Mouse (Mus musculus) megakaryocyte, embryonic 14.5 days (primary cell): Measurements from ENCODE around the gene Rab20. TPM values are rescaled to one million over a fixed set of nuclear protein-coding genes. Genes with fewer than 3 reads are reported as not detected.

Experiments
- H3K27me3 ChIP-seq: replicated peaks from 2 replicates; pipeline ENCODE3; 2012; ENCODE audit warnings: inconsistent platforms
- H3K36me3 ChIP-seq: replicated peaks from 2 replicates; pipeline ENCODE3; 2012; ENCODE audit warnings: low read length, inconsistent platforms, mixed read lengths
- H3K4me1 ChIP-seq: 2 replicates; pipeline ENCODE4 v1.6.1; 2012; ENCODE audit warnings: inconsistent platforms
- H3K4me3 ChIP-seq: replicated peaks from 2 replicates; pipeline ENCODE3; 2012; ENCODE audit warnings: moderate library complexity, mild to moderate bottlenecking, inconsistent platforms
- H3K9me3 ChIP-seq: 2 replicates; pipeline ENCODE4 v1.6.1; 2012; ENCODE audit warnings: inconsistent platforms
- FLI1 ChIP-seq: IDR thresholded peaks from 2 replicates; pipeline ENCODE4 v1.6.1; 2012; ENCODE audit warnings: low read length, inconsistent platforms, mixed read lengths
- GATA1 ChIP-seq: IDR thresholded peaks from 3 replicates; pipeline ENCODE4 v1.6.1; 2012; ENCODE audit warnings: mixed read lengths, low read length, inconsistent platforms, borderline replicate concordance
- polyA plus RNA-seq: library from polyadenylated mRNA; stranded (reverse); fragments of >175 nt; gene quantifications from 2 replicates; pipeline ENCODE4 v1.2.3, GENCODE M21; 2012; ENCODE audit warnings: low replicate concordance; ENCODE audit not compliant: insufficient read depth

Rab20 gene
- polyA plus RNA-seq, 1 experiment = 13.3 TPM

DNA sequence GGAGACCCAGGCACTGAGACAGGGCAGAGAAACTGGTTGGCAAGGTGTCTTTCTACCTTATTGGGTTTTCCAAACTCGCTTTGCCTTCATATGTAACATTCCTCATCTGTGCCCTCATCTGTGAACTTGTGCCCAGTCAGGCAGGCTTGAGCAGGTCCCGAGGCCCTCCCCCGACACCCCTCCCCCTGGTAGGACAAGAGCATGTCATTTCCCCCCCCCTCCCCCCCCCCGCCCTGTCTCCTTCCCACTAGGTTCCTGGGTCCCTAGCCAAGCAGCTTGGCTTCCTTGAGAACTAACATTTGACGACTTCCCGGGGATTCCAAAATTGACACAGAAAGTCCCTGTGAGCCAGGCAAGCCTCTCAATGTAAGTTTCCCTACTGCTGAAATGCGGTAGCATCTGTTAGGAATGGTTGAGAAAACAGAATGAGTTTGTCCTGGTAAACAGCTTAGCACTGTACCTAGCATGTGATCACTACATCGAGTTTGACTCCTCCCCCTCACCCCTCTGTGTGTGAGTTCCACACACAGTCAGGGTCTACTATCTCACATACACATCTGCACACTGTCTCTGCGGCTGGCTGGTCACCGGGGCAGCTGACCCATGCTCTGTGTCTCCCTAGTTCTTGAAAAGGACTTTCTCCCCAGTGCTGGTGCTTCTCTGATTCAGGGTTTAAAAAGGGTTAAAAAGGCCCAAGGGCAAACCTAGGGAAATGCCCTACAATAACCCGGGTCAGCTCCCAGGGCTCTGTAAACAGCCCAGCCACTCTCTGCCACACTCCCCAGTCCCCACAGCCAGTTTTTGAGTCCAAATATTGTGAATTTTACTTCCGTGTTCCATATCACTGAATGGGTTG, 20.3 kb downstream of the Rab20 start:
- TF ChIP-seq GATA1 (no peak), FLI1 (no peak)
- H3K4me1 ChIP-seq = peaks cover 50% of the 10 kb centered on the region

DNA sequence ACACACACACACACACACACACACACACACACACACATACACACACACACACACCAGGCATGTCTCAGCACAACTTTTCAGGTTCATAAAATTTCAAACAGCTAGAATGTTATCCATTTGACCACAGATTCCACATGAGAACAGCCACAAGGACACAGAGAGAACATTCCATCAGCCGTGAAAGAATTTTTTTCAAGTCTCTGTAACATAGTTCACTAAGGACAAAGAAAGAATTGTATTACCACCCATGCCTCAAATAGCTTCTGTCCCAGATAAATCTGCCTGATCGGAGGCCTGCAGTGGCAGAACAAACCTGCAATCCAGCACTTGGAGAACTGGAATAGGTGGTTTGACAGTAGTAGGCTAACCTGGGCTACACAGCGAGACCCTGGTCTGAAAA, 21.2 kb downstream of the Rab20 start:
- no peak overlapping the region for H3K4me3 ChIP-seq

More for the DNA sequence above, 20.3 kb downstream of the Rab20 start:
- H3K4me3 ChIP-seq = peak overlapping the region; percentile 33
- H3K27me3 ChIP-seq = peaks cover 68% of the 10 kb centered on the region
- no peaks in the 10 kb centered on the region for H3K36me3 ChIP-seq
- peaks cover 18% of the 10 kb centered on the region for H3K9me3 ChIP-seq

DNA sequence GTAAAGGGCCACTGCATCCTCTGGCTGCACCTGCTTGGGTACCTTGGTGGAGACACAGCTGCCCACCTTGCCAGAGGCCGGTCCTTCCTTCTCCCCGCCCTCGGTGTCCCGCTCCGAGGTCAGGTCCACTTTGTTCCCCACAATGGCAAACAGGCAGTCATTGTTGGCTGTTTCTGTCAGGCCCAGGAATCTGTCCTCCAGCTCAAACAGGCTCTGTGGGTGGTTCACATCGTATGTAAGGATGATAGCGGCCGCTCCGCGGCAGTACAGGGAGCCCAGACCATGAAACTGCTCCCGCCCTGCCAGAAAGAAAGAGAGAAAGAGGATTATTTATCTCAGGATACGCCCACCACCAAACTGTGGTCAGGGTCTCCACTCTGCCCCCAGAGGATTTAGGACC, 24.3 kb downstream of the Rab20 start:
- Histone ChIP-seq H3K27me3 (peaks cover 73% of the 10 kb centered on the region), H3K4me3 (no peak overlapping the region), H3K36me3 (no peaks in the 10 kb centered on the region), H3K4me1 (peaks cover 62% of the 10 kb centered on the region), H3K9me3 (peaks cover 7% of the 10 kb centered on the region)
- no peak for TF ChIP-seq FLI1
- no peak for TF ChIP-seq GATA1

More for the DNA sequence above, 21.2 kb downstream of the Rab20 start:
- TF ChIP-seq GATA1 (no peak), FLI1 (no peak)
- peaks cover 18% of the 10 kb centered on the region for H3K9me3 ChIP-seq
- H3K36me3 ChIP-seq = no peaks in the 10 kb centered on the region
- H3K27me3 ChIP-seq = peaks cover 69% of the 10 kb centered on the region
- H3K4me1 ChIP-seq = peaks cover 50% of the 10 kb centered on the region

DNA sequence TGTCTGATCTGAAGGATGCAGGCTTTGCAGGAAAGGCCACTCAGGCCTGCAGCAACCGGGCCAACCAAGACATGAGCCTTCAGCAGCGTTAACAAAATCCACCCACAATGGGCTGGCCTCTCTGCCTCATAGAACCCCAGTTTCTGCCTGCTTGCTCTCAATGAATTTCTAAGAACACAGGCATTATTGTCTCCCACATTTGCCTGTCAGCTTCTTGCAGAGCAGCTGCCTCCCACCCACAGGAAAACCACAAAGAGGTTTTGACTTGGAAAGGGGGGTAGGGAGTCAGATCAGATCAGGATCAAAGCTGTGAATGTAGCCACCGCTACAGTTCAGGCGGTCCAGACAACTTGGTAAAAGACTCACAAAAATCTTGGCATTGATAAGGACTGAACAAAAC, 25.5 kb downstream of the Rab20 start:
- Histone ChIP-seq H3K27me3 (peaks cover 79% of the 10 kb centered on the region), H3K9me3 (peaks cover 7% of the 10 kb centered on the region), H3K36me3 (no peaks in the 10 kb centered on the region), H3K4me3 (peak overlapping the region; percentile 64), H3K4me1 (peaks cover 57% of the 10 kb centered on the region)
- TF ChIP-seq GATA1 (no peak), FLI1 (no peak)

DNA sequence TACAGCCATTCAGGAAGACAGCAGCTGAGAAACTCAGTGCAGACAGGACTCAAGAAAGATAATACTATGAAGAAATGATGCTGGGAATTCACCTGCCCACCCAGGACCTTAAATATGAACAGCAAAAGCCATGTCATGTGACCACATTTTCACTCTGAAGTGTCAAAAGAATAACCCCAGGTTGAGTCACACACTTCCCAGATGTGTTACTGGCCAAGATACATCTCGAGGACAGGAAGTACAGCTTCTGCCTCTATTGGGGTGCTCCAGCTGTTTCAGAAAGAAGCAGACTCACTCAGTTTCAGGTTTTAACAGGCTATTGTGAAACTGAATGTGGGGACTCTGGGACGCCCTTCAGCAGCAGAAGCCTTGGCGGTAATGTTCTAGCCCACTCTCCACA, 26.0 kb downstream of the Rab20 start:
- Histone ChIP-seq H3K36me3 (no peaks in the 10 kb centered on the region), H3K4me1 (peaks cover 53% of the 10 kb centered on the region), H3K4me3 (peak overlapping the region; percentile 64), H3K27me3 (peaks cover 79% of the 10 kb centered on the region), H3K9me3 (peaks cover 7% of the 10 kb centered on the region)
- TF ChIP-seq GATA1 = no peak
- TF ChIP-seq FLI1 = no peak

DNA sequence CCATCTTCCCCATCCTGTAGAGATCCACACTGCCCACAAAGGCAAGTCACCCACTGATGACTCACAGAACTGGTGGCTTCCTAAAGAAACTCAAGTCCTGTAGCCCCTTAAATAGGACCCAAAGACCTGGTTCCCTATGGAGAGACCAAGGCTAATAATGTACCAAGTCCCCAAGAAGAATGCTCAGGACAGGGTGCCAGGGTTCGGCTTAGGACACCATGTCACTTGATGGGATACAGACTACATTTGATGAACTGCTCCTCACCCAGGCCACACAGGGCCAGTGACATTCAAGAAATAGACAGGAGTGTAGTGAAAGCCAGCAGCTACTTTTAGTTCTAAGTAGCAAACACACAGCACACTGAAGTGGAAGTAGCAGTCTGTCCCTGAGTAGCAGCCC, 26.4 kb downstream of the Rab20 start:
- Histone ChIP-seq H3K27me3 (peaks cover 81% of the 10 kb centered on the region), H3K36me3 (no peaks in the 10 kb centered on the region), H3K4me3 (peak overlapping the region; percentile 19), H3K4me1 (peaks cover 51% of the 10 kb centered on the region), H3K9me3 (peaks cover 7% of the 10 kb centered on the region)
- TF ChIP-seq FLI1 (no peak), GATA1 (no peak)

DNA sequence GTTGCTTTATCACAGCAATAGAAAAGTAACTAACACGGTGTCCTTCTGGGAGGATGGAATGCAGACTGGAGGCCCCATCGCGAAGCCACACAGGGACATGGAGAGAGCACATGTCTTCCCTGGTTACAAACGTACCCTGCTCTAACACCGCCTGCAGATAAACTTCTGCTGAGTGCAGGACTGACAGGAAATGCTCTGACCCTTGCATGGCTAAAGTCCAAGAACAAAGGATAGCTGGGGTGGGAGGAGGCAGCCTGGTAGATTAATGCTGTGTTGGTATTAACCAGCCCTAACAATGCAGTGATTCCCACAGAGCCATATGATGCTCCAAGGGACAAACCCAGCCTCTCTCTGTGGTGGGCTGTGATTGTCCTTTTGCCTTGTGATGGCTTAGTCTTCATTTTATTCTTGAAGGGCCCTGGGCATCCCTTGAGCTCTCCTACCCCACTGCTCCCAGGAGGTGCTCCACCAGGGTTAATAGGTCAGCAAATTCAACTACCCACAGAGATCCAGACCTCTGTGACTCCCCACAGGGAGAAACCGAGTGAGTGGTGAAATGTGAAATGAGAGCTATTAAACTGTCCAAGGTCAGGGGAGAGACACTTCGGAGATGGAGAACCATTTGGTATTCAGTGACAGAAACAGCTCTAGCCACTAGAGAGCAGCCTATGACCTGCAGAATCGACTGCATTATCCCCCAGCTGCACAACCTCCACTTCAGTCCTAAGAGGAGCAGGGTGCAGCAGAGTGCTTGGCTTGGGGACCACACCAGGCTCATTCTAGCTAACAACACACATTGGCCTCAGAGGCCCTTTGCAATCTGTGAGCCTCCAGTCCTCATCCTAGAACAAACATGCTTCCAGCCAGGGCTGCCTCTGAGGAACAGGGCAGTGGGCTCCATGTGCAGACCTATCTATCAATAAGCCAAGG, 28.1 kb downstream of the Rab20 start:
- Histone ChIP-seq H3K27me3 (peaks cover 81% of the 10 kb centered on the region), H3K4me1 (peaks cover 48% of the 10 kb centered on the region), H3K9me3 (no peaks in the 10 kb centered on the region), H3K36me3 (no peaks in the 10 kb centered on the region), H3K4me3 (no peak overlapping the region)
- TF ChIP-seq GATA1 (no peak), FLI1 (no peak)

DNA sequence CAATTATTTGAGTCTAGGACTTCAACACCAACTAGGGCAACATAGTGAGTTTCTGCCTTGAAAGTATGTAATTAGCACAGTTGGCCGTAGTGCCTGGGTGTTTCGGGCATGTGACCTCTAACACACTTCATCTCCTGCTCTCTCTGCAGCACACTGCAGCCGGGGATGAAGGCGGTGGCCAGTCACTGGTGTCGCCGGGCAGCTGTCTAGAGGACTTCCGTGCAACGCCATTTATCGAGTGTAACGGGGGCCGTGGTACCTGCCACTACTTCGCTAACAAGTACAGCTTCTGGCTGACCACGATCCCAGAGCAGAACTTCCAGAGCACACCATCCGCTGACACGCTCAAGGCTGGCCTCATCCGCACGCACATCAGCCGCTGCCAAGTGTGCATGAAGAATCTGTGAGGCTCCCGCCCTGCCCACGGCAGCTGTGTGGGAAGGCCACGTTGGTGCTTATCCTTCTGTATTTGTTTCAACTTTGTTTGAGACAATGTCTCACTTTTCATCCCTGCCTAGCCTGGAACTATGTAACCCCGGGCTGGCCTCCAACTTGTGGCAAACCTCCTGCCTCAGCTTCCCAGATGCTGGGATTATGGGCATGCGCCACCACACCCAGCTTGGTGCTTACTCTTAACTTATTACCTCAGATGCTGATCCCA, 30.5 kb downstream of the Rab20 start:
- Histone ChIP-seq H3K4me3 (no peak overlapping the region), H3K4me1 (peaks cover 54% of the 10 kb centered on the region), H3K9me3 (no peaks in the 10 kb centered on the region), H3K27me3 (peaks cover 82% of the 10 kb centered on the region), H3K36me3 (no peaks in the 10 kb centered on the region)
- no peak for TF ChIP-seq GATA1
- no peak for TF ChIP-seq FLI1

DNA sequence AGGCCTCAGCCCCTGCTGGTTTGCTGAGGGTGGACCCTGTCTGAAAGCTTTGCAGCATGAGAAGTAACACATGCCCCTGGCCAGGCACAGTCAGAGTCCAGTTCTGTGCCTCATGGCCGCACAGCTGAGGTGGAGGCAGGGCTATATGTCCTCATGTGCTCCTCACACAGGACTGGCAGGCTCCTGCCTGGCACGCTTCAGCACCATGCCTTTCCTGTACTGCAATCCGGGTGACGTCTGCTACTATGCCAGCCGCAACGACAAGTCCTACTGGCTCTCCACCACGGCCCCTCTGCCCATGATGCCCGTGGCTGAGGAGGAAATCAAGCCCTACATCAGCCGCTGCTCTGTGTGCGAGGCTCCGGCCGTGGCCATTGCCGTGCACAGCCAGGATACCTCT, 32.7 kb downstream of the Rab20 start:
- H3K9me3 ChIP-seq = no peaks in the 10 kb centered on the region
- peaks cover 37% of the 10 kb centered on the region for H3K4me1 ChIP-seq
- peaks cover 78% of the 10 kb centered on the region for H3K27me3 ChIP-seq
- TF ChIP-seq FLI1 (no peak), GATA1 (no peak)
- H3K4me3 ChIP-seq = peak overlapping the region; percentile 23
- H3K36me3 ChIP-seq = no peaks in the 10 kb centered on the region
